In the genomic region with DNA sequence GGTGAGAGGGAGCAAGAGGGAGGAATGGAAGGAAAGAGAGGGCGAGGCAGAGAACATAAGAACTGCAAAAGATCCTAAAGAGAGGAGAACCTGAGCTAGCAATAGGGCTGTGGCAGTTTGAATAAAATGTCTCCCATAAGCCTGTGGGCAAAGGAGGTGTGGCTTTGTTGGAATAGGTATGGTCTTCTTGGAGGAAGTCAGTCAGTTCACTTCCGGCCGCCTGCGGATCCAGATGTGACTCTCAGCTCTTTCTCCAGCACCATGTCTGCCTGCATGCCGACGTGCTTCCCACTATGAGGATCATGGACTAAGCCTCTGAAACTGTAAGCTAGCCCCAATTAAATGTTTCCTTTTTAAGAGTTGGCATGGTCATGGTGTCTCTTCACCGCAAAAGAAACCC, we compare ENCODE assay signal across 9 mouse cellular contexts. TPM values are rescaled to one million over a fixed set of nuclear protein-coding genes. Genes with fewer than 3 reads are reported as not detected.
DNase-seq lines count a peak whose midpoint lies in the region; ATAC-seq and TF ChIP-seq lines count a peak whose summit lies in the region.
"Had no signal": no experiment of that assay in that cellular context is flagged by ENCODE, and none has a peak within 500 bp of the region (broad histone marks: within the 10 kb centered on the region; RNA-seq: fewer than 3 reads in every experiment).

Gene Kat6b, plus strand, starts transcription at position 204 of the 400 bp plus-strand sequence.

- no peaks in the 10 kb centered on the region for H3K36me3 ChIP-seq in embryonic facial prominence, embryonic 10.5 days (replicated peaks)
- H3K36me3 ChIP-seq in limb, embryonic 14.5 days (ENCODE audit: control insufficient read depth, insufficient read depth, low read length): no peaks in the 10 kb centered on the region

- H3K9me3 ChIP-seq in embryonic facial prominence, embryonic 10.5 days: no peaks in the 10 kb centered on the region
- no peaks in the 10 kb centered on the region for H3K9me3 ChIP-seq in limb, embryonic 14.5 days (ENCODE audit: control insufficient read depth, low read length)

- no peak for DNase-seq in layer of hippocampus, adult 18-20 months (ENCODE audit: low spot score in 2 of 2)
- DNase-seq in layer of hippocampus, adult 11-12 months (ENCODE audit: low spot score): no peak
- no peak for DNase-seq in embryonic facial prominence, embryonic 10.5 days (ENCODE audit: low spot score)
- DNase-seq in heart, postnatal 10 days: no peak
- DNase-seq in limb, embryonic 14.5 days (ENCODE audit: low spot score): no peak
- DNase-seq in B cell, adult 2 months: no peak
- DNase-seq in retina, embryonic 14.5 days (ENCODE audit: low spot score): no peak

- H3K4me3 ChIP-seq in embryonic facial prominence, embryonic 10.5 days: no peak within 1 kb of the TSS
- H3K4me3 ChIP-seq in limb, embryonic 14.5 days (replicated peaks; ENCODE audit: low read length): no peak within 1 kb of the TSS

- ATAC-seq in limb, embryonic 14.5 days (ENCODE audit: low FRiP score, low read depth): no peak
- ATAC-seq in erythroblast, adult 5-6 weeks (replicated peaks; ENCODE audit: low FRiP score, poor library complexity, severe bottlenecking): no peak

- H3K4me2 ChIP-seq in limb, embryonic 14.5 days (replicated peaks; ENCODE audit: low read depth, low read length, severe bottlenecking): no peak within 1 kb of the TSS

- intact Hi-C loops in heart, postnatal 10 days (cut with DNase I): no loop called here

- 92% methylated on average over 7 of the region's 7 CpGs for WGBS in embryonic facial prominence, embryonic 10.5 days
- WGBS in limb, embryonic 14.5 days: 88% methylated on average over 7 of the region's 7 CpGs

- H3K4me1 ChIP-seq in embryonic facial prominence, embryonic 10.5 days: no peaks in the 10 kb centered on the region; the same call in 1 of the 2 replicates
- no peaks in the 10 kb centered on the region for H3K4me1 ChIP-seq in limb, embryonic 14.5 days (ENCODE audit: control insufficient read depth, insufficient read depth, low read length)

- no peak for TF ChIP-seq POLR2A in limb, embryonic 14.5 days (IDR thresholded peaks at IDR 0.05; ENCODE audit: borderline replicate concordance, extremely low read depth, insufficient read depth, insufficient read length)

- no peak within 1 kb of the TSS for H3K27ac ChIP-seq in embryonic facial prominence, embryonic 10.5 days (replicated peaks)
- H3K27ac ChIP-seq in limb, embryonic 14.5 days (replicated peaks; ENCODE audit: low read depth, low read length): no peak within 1 kb of the TSS
- H3K27ac ChIP-seq: liver, embryonic 14.5 days had no signal

- H3K9ac ChIP-seq in limb, embryonic 14.5 days (ENCODE audit: low read depth, low read length, severe bottlenecking): no peak within 1 kb of the TSS
- H3K9ac ChIP-seq: liver, embryonic 14.5 days had no signal

- H3K27me3 ChIP-seq in embryonic facial prominence, embryonic 10.5 days (replicated peaks; ENCODE audit: low read depth, poor library complexity, severe bottlenecking): no peaks in the 10 kb centered on the region
- H3K27me3 ChIP-seq in limb, embryonic 14.5 days (ENCODE audit: control insufficient read depth, insufficient read depth, low read length): no peaks in the 10 kb centered on the region

RNA-seq across cellular contexts. Expression of gene Kat6b, which starts in this region (rescaled TPM):
- 100 to 1,000 TPM; 106 to 120 TPM for total RNA-seq in layer of hippocampus, adult 18-20 months (2021)
- polyA plus RNA-seq in embryonic facial prominence, embryonic 10.5 days (2016; fragmentation: Nextera tagmentation; extraction: Ambion mirVana): 12.4 and 14.2 TPM in 2 replicates
- total RNA-seq in heart, postnatal 10 days (2021): 10 to 100 TPM; 39.2 to 39.3 TPM
- polyA plus RNA-seq in limb, embryonic 14.5 days (2012; rRNA removed): 35.5 and 42.2 TPM in 2 replicates
- polyA plus RNA-seq in limb, embryonic 14.5 days (2014; fragmentation: Nextera tagmentation; extraction: Ambion mirVana): 26.0 and 33.6 TPM in 2 replicates
- 6.3 and 6.9 TPM in 2 replicates for total RNA-seq in erythroblast, adult 5-6 weeks (2015; ENCODE audit: low replicate concordance)
- 7.4 and 10.6 TPM in 2 replicates for total RNA-seq in erythroblast, adult 5-6 weeks (2017; ENCODE audit: low replicate concordance)
